Mouse (Mus musculus): ENCODE data around the gene Slc38a6.

- TF ChIP-seq CTCF (IDR thresholded peaks at IDR 0.05; ENCODE audit: low read depth) (no peak), EP300 (IDR thresholded peaks at IDR 0.05; ENCODE audit: low read depth) (no peak)
These were observed 64.4 kb downstream of the Slc38a6 start for GRCm38 (mm10) chr12:73350982-73351381.

Measured in heart, postnatal 0 days (tissue).